Mouse (Mus musculus): ENCODE measurements around the gene Slc35b2. TPM values are rescaled to one million over a fixed set of nuclear protein-coding genes. Genes with fewer than 3 reads are reported as not detected.

The Slc35b2 gene
- polyA plus RNA-seq, 3 experiments from 2014 or later, result 30.2 to 38.1 (median 32.6) TPM

DNA sequence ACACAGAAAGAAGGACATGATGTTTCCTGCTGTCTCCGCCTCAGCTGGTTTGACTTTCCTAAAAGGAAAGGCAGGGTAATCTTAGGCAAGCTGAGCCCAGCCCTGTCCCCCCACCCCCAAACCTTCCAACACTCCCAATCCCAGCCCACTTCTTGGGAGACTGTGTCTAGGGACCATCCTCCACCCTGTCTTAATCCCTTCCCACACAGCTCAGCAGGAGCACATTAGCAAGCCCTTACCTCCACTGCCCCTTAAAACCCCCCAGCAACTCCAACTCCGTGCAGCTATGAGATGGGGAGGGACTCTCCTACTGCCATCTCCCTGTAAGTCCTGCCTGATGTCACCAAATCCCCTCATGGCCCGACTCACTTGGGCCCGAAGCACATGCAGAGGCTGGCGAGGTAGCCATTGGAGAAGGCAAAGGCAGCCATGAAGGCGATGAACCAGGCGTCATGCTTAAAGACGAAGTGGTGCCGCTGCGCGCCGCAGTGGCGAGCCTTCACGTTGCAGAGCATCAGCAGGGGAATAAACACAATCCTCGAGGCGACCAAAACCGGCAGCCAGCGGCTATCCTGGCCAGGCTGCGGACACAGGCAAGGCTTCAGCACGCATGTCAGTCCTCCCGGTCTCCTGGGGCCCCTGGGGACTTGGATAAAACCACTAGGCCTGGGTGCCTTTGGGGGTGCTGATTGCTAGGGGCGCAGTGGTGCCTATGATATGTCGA is 22.2 kb downstream of the Slc35b2 start:
- no peak for ATAC-seq

DNA sequence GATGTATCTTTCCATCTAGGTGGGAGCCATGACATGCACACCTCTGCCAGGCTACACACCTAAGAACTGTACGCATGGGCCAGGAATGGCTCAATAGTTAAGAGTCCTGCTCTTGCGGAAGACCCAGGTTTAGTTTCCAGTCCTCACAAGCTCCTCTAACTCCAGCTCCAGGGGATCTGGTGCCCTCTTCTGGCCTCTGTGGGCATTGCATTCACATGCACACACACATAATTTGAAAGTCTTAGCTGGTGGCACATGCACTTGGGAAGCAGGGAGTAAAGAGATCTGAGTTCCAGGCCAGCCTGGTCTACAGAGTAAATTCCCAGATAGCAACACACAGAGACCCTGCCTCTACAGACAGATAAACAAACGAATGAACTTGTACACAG is 22.8 kb downstream of the Slc35b2 start:
- ATAC-seq, result no peak

DNA sequence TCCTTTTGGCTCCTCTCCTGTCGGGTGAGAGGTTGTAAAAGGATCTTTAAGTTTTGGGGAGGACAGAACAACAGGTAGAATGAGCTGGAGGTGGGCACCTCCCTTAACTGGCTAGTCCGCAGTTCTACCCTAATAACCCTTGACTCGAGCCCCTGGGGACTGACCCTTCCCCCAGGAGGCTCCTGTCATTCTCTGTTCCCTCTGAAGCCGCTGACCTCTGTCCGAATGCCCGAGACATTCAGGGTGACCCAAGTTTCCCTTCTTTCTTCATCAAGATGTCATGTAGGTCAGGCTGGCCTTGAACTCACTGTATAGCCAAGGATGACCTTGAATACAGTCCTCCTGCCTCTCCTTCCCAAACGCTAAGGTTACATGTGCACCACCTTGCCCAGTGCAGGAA is 24.7 kb downstream of the Slc35b2 start:
- ATAC-seq, result no peak

- ATAC-seq, result no peak
Measured at GRCm38 (mm10) chr17:45589236-45589635, 25.6 kb downstream of the Slc35b2 start.

GRCm38 (mm10) chr17:45589844-45590243 is 26.2 kb downstream of the Slc35b2 start:
- no peak for ATAC-seq

GRCm38 (mm10) chr17:45590410-45590809 is 26.7 kb downstream of the Slc35b2 start:
- ATAC-seq, result no peak

GRCm38 (mm10) chr17:45591701-45592605 is 28.3 kb downstream of the Slc35b2 start:
- ATAC-seq, result no peak

DNA sequence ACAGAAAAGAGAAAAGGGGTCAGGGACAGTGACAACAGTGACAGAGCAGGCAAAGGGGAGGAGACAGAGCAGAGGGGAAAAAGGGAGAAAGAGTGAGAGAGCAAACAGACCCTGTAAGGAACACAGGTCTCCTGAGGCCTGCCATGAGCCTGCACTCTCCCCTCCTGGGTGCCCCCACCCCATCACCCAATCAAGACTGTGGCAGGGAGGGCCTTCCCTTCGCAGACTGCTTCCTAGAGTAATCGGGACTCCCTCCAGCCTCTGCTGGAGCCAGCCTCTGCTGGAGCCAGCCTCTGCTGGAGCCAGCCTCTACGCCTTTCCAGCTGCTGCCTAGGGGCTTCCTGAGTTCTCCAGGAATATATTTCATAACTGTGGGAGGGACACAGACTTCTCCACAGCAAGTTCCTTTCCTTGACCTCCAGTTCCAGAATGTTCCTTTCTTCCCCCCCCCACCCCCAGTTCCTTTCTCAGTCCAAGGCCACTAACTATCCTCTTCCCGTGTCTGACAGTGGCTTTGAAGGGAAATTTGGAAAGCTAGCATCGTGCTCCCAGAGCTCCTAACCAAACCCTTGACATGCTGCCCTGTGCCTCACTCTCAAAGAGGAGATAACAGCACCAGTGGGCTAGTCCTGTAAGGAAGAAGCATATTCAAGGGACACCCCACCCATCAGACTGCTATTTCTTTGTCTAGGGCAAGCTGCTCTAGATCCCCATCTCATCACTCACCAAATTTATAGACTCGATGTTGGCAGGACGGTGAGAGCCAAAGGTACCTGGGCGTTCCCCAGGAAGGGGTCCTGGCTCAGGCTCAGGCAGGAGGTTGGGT is 29.1 kb downstream of the Slc35b2 start:
- no peak for ATAC-seq

DNA sequence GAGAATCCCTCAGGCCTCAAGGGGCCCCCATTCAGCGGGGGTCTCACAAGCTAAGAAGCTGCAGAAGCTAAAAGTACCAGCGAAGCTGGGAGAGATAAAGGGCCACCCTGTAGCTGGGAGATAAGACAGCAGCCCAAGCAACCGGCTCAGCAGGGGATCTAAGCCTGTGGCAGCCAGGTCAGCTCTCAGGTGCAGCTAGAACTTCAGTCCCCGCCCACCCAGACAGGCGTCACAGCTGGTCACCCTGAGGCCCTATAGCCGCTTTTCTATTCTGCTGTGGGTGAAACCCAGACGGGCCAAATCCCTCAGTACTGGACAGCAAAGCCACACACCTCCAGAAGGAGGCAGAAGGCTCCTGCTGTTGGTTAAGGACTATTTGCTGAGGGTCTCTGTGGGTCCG is 29.8 kb downstream of the Slc35b2 start:
- ATAC-seq, result no peak

DNA sequence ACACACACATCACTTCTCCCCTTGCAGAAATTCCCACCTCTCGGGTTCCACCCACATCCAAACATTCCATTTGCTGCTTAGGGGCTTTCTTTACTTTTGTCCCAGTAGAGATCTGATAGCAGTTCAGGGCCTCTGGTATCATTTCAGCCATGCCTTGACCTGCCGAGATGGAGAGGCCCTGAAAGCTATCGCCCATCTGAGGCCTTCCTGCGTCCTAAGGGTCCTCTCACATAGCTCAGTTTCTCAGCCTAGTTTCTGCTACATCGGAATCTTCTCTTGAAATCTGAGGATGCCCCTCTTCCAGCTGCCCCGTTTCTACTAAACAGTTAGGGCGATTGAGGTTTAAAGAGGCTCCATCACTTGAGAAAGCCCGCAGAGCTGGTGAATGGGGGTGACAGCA is 30.5 kb downstream of the Slc35b2 start:
- ATAC-seq, result no peak

GRCm38 (mm10) chr17:45594881-45595735 is 31.4 kb downstream of the Slc35b2 start:
- ATAC-seq, result peak; percentile 84

GRCm38 (mm10) chr17:45595736-45596390 is 32.2 kb downstream of the Slc35b2 start:
- ATAC-seq, result peak; percentile 26

GRCm38 (mm10) chr17:45596631-45597396 is 33.1 kb downstream of the Slc35b2 start:
- ATAC-seq, result no peak

DNA sequence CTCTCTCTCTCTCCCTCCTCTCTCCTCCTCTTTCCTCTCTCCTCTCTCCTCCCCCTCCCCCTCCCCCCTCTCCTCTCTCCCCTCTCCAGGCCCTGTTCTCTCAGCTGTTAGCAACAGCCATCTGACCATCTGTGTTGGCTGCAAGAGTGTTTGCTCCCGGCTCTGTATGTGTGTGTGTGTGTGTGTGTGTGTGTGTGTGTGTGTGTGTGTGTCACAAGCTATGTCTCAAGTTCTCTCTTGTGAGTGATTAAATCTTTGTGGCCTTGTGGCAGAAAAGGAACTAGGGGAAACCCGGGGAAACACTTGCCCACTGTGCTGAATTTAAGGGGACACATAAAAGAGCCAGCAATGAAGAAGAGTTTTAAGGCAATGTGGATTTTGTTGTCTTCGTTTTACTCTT is 34.1 kb downstream of the Slc35b2 start:
- ATAC-seq, result no peak

GRCm38 (mm10) chr17:45598376-45598775 is 34.7 kb downstream of the Slc35b2 start:
- no peak for ATAC-seq

DNA sequence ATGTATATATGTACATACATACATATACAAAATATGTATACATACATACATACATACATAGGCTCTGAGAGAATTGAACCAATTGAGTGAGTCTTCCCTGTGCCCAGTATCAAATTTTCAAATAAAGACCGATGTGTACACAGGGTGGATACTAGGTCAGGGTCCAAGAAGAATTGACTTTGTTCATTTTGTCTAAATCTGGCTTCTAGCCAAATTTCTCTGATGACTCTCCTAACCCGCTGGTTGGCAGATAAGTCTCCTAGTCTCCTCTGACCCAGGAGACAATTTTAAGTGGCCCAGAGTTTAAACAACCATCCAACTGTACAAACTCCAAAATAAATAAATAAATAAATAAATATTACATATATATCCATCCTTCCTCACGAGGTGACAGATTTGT is 35.2 kb downstream of the Slc35b2 start:
- ATAC-seq, result no peak

GRCm38 (mm10) chr17:45599446-45600242 is 36.0 kb downstream of the Slc35b2 start, which contains the start of gene Slc29a1:
TSS of gene Slc29a1 (minus strand) at chr17:45599606.
- ATAC-seq, result no peak

DNA sequence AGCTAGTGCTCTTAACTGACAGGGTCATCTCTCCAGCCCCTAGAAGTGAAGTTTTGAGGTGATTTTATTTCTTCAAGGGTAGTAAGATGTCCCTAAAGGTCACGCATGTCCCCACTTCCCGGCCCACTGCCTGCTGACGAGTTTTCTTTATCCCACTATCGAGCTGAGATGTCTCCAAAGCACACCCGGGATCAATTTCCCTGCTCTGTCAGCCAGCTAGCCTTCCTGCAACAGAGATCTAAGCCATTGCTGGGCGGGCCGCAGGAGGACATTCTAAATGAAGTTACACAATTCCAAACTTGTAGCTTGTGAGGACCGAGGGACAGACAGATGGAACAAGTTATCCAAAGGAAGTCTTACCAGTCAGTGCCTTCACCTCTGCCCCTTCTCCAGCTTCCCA is 36.6 kb downstream of the Slc35b2 start:
- ATAC-seq, result no peak

- no peak for ATAC-seq
Measured at GRCm38 (mm10) chr17:45601325-45601724, 37.7 kb downstream of the Slc35b2 start.

DNA sequence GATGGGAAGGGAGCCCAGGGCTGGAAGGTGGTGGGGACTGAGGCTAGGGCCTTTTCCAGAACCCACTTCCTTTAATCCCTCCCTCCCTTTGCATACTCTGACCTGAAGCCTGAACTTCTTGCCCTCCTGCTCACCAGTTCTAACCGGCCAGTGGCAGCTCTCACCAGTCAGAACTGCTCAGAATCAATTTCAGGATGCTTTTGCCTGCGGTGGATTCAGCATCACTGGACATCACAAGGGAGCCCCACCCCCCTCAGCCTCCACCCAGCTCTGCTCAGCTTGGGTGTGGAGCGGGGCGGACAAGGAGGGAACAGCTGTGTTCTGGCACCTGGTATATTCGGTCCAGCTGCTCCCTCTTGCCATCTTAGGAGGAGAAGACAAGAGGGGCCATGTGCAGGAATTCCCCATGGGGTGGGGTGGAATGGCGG is 38.2 kb downstream of the Slc35b2 start, which contains the start of gene Mymx:
TSS of gene Mymx (minus strand) at position 226 of the 428 bp plus-strand sequence.
- ATAC-seq, result no peak
